Mouse (Mus musculus) liver, embryonic 14.5 days (tissue): ENCODE data around the gene Lpp. TPM values are rescaled to one million over a fixed set of nuclear protein-coding genes. Genes with fewer than 3 reads are reported as not detected.

Experiments used
- ATAC-seq: fragments of 200-750 bp; cut with Nextera tagmentation; 2 replicates; pipeline ENCODE4 v1.8.0; 2017; ENCODE audit warnings: moderate number of reproducible peaks, mild to moderate bottlenecking, moderate library complexity; ENCODE audit not compliant: insufficient read depth
- DNase-seq, 3 experiments: peaks; one replicate each; pipeline ENCODE4 v3.0.0-alpha.2; 2012 to 2013; ENCODE audit warnings: low read depth in 3 of 3, low spot score in 3 of 3
- H3K27ac ChIP-seq: fragments of 300-500 bp; sonication (generic); 2 replicates; pipeline ENCODE4 v1.5.1; 2014; ENCODE audit warnings: moderate library complexity, mild to moderate bottlenecking, control low read depth, inconsistent platforms
- H3K27me3 ChIP-seq: fragments of 300-500 bp; sonication (generic); 2 replicates; pipeline ENCODE4 v1.6.1; 2014; ENCODE audit warnings: mild to moderate bottlenecking, low read length, moderate library complexity; ENCODE audit not compliant: control insufficient read depth, insufficient read depth
- H3K36me3 ChIP-seq: fragments of 300-500 bp; sonication (generic); replicated peaks from 2 replicates; pipeline ENCODE4 v1.6.1; 2014; ENCODE audit warnings: low read depth; ENCODE audit not compliant: control insufficient read depth, insufficient read depth
- H3K4me1 ChIP-seq, 2 experiments: fragments of 200-500 bp in 1 of 2; fragments of 300-500 bp in 1 of 2; sonication (generic) in 1 of 2; replicated peaks; 2 replicates each; pipeline ENCODE4 v1.6.1; 2012 to 2014; ENCODE audit warnings: antibody characterized with exemption in 1 of 2, inconsistent platforms in 1 of 2, low read length in 1 of 2; ENCODE audit not compliant: control insufficient read depth in 2 of 2, insufficient read depth in 2 of 2
- H3K4me2 ChIP-seq: fragments of 300-500 bp; sonication (generic); 2 replicates; pipeline ENCODE4 v1.6.1; 2014; ENCODE audit warnings: low read depth, mild to moderate bottlenecking, control low read depth, moderate library complexity
- H3K4me3 ChIP-seq, 2 experiments: fragments of 200-500 bp in 1 of 2; fragments of 300-500 bp in 1 of 2; sonication (generic) in 1 of 2; 2 replicates each; pipeline ENCODE4 v1.5.1; 2012 to 2014; ENCODE audit warnings: low read depth in 2 of 2, low read length in 2 of 2, mild to moderate bottlenecking in 2 of 2, control low read depth in 1 of 2, inconsistent platforms in 1 of 2, moderate library complexity in 1 of 2; ENCODE audit not compliant: insufficient read depth in 1 of 2
- H3K9ac ChIP-seq: fragments of 300-500 bp; sonication (generic); replicated peaks from 2 replicates; pipeline ENCODE4 v1.6.1; 2014; ENCODE audit warnings: mild to moderate bottlenecking, control low read depth, moderate library complexity
- H3K9me3 ChIP-seq: fragments of 300-500 bp; sonication (generic); 2 replicates; pipeline ENCODE4 v1.6.1; 2016; ENCODE audit warnings: low read length, mixed read lengths; ENCODE audit not compliant: control insufficient read depth
- CTCF ChIP-seq: IDR thresholded peaks from 2 replicates; pipeline ENCODE4 v1.5.1; 2016; ENCODE audit warnings: antibody characterized with exemption, low read depth, control low read depth
- EP300 ChIP-seq: IDR thresholded peaks from 2 replicates; pipeline ENCODE4 v1.6.1; 2016; ENCODE audit warnings: antibody characterized with exemption, low read depth
- WGBS: fragments of 180-500 bp; shearing (Covaris S2); extraction: QIAGEN DNeasy Blood & Tissue Kit; methylation state at CpG from one replicate; pipeline ENCODE4 v1.1.7; 2014; ENCODE audit not compliant: insufficient replicate concordance; 5-methylcytosine and 5-hydroxymethylcytosine counted together
- polyA plus RNA-seq, 2 experiments: library from polyadenylated mRNA; depleted of rRNA in 1 of 2; stranded (reverse) in 1 of 2; unstranded in 1 of 2; fragments of >200 nt; fragmentation: Nextera tagmentation in 1 of 2; extraction: Ambion mirVana in 1 of 2; gene quantifications; 2 replicates each; pipeline versions ENCODE4 v1.2.1 to v1.2.3; 2012 to 2014

Lpp gene
- polyA plus RNA-seq, 2 experiments = 1.4 to 4.3 TPM

- Histone ChIP-seq H3K27ac (no peak overlapping the region), H3K9ac (no peak overlapping the region), H3K9me3 (no peaks in the 10 kb centered on the region), H3K4me1 (no peaks in the 10 kb centered on the region), H3K4me3 (no peak overlapping the region), H3K27me3 (no peaks in the 10 kb centered on the region), H3K4me2 (no peak overlapping the region), H3K36me3 (no peaks in the 10 kb centered on the region)
- TF ChIP-seq CTCF (no peak), EP300 (no peak)
- 49% methylated on average over 6 of the region's 6 CpGs for WGBS
- no peak for DNase-seq
- no peak for ATAC-seq
These were observed 550.4 kb downstream of the Lpp start for GRCm38 (mm10) chr16:24943486-24944261.

GRCm38 (mm10) chr16:24946356-24946755, 553.0 kb downstream of the Lpp start:
- no peaks in the 10 kb centered on the region for H3K27me3 ChIP-seq
- H3K9me3 ChIP-seq = no peaks in the 10 kb centered on the region
- WGBS = 28% methylated on average over 1 of the region's 1 CpGs
- no peak overlapping the region for H3K4me2 ChIP-seq
- H3K27ac ChIP-seq = no peak overlapping the region
- DNase-seq (no peak), ATAC-seq (no peak)
- H3K4me3 ChIP-seq = no peak overlapping the region
- H3K9ac ChIP-seq = no peak overlapping the region
- TF ChIP-seq EP300 (no peak), CTCF (no peak)
- H3K36me3 ChIP-seq = no peaks in the 10 kb centered on the region
- no peaks in the 10 kb centered on the region for H3K4me1 ChIP-seq

DNA sequence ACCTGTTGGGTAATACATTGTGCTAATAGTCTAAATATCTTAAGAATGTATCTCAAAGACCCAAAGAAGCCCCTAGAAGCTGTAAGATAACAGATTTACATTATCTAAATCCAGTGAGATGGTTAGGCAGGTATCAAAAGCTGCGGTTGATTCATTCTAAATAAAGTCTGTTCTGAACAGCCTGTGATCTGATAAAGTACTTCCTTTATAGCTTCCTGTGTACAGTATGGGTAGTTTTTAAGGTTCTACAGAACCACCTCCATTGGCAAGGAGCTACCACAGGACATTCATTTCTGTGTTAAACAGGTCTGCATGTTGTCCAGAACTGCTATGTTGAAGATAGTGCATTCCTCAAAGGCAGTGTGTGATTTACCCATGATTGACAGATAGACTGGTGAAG, 554.2 kb downstream of the Lpp start:
- Histone ChIP-seq H3K9ac (no peak overlapping the region), H3K27me3 (no peaks in the 10 kb centered on the region), H3K4me3 (no peak overlapping the region), H3K4me2 (no peak overlapping the region), H3K27ac (no peak overlapping the region), H3K4me1 (no peaks in the 10 kb centered on the region), H3K36me3 (no peaks in the 10 kb centered on the region), H3K9me3 (no peaks in the 10 kb centered on the region)
- DNase-seq (no peak), ATAC-seq (no peak)
- TF ChIP-seq EP300 (no peak), CTCF (no peak)
- WGBS = 58% methylated on average over 1 of the region's 1 CpGs

DNA sequence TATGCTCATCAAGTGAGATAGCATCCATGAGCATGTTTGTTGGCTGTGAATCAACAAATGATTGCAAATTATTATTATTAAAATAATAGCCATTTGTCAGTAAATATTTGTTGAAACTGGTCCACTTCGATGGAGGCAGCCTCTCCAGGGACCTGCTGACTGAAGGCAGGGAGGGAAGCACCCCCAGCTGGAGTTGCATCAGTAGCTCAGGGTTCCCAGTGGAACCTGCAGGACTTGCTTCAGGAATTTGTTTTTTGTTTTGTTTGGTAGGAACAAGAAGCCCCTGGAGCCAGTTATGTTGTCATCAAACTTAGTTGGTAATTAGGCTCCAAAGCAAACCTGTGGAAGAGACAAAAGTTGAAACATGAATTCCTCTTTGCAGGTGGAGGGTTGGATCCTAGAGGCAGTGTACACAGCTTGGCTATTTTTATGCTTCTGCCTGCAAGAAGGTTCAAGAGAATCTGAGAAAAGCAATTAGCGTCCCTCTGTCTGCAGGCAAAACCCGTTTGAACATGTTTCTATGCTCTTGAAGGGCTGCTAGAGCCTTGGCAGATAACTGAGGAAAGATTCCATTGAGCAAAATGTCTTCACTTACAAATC, 554.9 kb downstream of the Lpp start:
- no peak overlapping the region for H3K4me2 ChIP-seq
- ATAC-seq (no peak), DNase-seq (no peak)
- TF ChIP-seq CTCF = no peak
- H3K27me3 ChIP-seq = no peaks in the 10 kb centered on the region
- H3K36me3 ChIP-seq = no peaks in the 10 kb centered on the region
- no peak overlapping the region for H3K9ac ChIP-seq
- no peaks in the 10 kb centered on the region for H3K9me3 ChIP-seq
- no peak overlapping the region for H3K4me3 ChIP-seq
- WGBS = 48% methylated on average over 3 of the region's 3 CpGs
- no peaks in the 10 kb centered on the region for H3K4me1 ChIP-seq
- H3K27ac ChIP-seq = no peak overlapping the region

DNA sequence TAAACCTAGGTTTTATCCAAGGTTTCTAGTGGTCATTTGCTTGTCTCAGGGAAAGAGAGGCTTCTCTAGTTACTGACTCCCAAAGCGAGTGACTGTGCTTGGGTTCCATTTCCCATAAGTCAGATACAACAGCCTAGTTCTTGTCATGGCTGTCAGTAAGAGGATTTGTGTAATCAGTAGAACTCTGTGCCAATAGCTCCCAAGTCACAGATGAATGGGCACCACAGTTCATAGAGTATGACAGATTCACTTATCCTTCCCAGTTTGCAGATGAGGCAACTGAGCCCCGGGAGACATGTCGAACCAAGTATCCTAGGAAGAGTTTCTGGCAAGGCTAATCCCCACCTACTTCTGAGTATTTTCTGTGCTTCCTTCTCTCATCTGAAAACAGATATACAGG, 556.0 kb downstream of the Lpp start:
- Histone ChIP-seq H3K27ac (no peak overlapping the region), H3K36me3 (no peaks in the 10 kb centered on the region), H3K4me3 (no peak overlapping the region), H3K9me3 (no peaks in the 10 kb centered on the region), H3K4me2 (no peak overlapping the region), H3K4me1 (no peaks in the 10 kb centered on the region), H3K9ac (no peak overlapping the region), H3K27me3 (no peaks in the 10 kb centered on the region)
- 74% methylated on average over 3 of the region's 3 CpGs for WGBS
- DNase-seq (no peak), ATAC-seq (no peak)
- no peak for TF ChIP-seq CTCF
- TF ChIP-seq EP300 = no peak
